12 mouse cellular contexts compared by ENCODE assay signal in the genomic region with DNA sequence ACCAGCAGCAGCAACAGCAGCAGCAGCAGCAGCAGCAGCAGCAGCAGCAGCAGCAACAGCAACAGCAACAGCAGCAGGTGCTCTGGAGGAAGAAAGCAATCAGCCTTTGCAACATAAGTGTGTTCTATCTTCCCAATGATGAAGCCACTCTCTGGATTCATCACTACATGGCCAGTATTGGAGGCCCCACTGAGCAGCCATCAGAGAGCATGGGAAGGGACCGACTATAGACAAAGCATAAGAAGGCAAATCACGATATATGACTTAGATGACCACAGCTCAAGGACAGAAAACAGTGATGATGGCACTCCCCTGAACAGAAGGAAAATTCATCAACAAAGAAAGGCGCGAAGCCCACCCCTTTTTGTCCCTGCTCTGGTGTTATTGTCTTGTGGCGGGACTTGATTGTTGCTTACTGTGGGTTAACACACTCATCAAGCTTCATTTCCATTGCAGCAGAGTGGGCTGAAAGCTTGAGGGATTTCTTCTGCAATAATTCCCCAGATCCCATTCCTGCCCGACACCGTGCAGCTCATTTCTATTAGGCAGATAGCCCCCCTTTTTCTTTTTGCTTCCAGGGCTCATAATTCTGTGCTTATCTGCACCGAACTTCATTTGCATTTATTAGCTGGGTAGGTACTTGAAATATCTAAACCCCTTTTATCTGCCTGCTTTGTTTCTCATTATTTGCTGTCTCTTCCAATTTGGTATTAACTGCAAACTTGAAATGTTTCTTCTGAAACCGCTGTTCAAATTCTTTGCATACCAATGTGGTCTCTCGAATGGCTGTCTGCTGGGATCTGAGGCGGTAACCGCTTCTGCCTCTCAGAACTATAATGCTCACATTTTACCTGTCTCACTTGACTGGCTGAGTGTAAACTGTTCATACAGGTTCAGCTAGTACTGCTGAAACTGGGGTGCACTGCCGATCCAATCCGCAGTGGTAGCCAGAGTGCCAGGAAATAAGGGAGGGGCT.
DNase-seq lines count a peak whose midpoint lies in the region; ATAC-seq and TF ChIP-seq lines count a peak whose summit lies in the region.
"Had no signal": no experiment of that assay in that cellular context is flagged by ENCODE, and none has a peak within 500 bp of the region (broad histone marks: within the 10 kb centered on the region; RNA-seq: fewer than 3 reads in every experiment).

No protein-coding gene starts in this region.

- ATAC-seq in kidney, embryonic 14.5 days (ENCODE audit: low FRiP score, low TSS enrichment): peak; percentile 76; the same call in 1 of the 2 replicates
- peak; percentile 78 for ATAC-seq in forebrain, postnatal 0 days
- peak; percentile 91 for ATAC-seq in midbrain, embryonic 15.5 days (replicated peaks)
- ATAC-seq in liver, embryonic 12.5 days: no peak

- no peaks in the 10 kb centered on the region for H3K4me1 ChIP-seq in kidney, embryonic 14.5 days (ENCODE audit: control insufficient read depth, insufficient read depth, low read length)
- H3K4me1 ChIP-seq in forebrain, postnatal 0 days (ENCODE audit: insufficient read depth): no peaks in the 10 kb centered on the region
- peaks cover 13% of the 10 kb centered on the region for H3K4me1 ChIP-seq in midbrain, embryonic 15.5 days
- no peaks in the 10 kb centered on the region for H3K4me1 ChIP-seq in liver, embryonic 12.5 days

- H3K9me3 ChIP-seq in kidney, embryonic 14.5 days (ENCODE audit: control insufficient read depth, low read length): no peaks in the 10 kb centered on the region
- no peaks in the 10 kb centered on the region for H3K9me3 ChIP-seq in forebrain, postnatal 0 days (ENCODE audit: low read length)
- H3K9me3 ChIP-seq in midbrain, embryonic 15.5 days: no peaks in the 10 kb centered on the region
- H3K9me3 ChIP-seq in liver, embryonic 12.5 days (replicated peaks): no peaks in the 10 kb centered on the region

- no peaks in the 10 kb centered on the region for H3K27me3 ChIP-seq in kidney, embryonic 14.5 days (ENCODE audit: control insufficient read depth, insufficient read depth, low read length)
- no peaks in the 10 kb centered on the region for H3K27me3 ChIP-seq in forebrain, postnatal 0 days (ENCODE audit: insufficient read depth, low read length)
- H3K27me3 ChIP-seq in midbrain, embryonic 15.5 days (replicated peaks): no peaks in the 10 kb centered on the region
- H3K27me3 ChIP-seq in liver, embryonic 12.5 days (replicated peaks): no peaks in the 10 kb centered on the region

- TF ChIP-seq CTCF in forebrain, postnatal 0 days (IDR thresholded peaks at IDR 0.05; ENCODE audit: low read depth): no peak

- 66% methylated on average over 14 of the region's 14 CpGs for WGBS in kidney, embryonic 14.5 days
- 56% methylated on average over 14 of the region's 14 CpGs for WGBS in forebrain, postnatal 0 days
- WGBS in midbrain, embryonic 15.5 days: 38% methylated on average over 14 of the region's 14 CpGs
- WGBS in liver, embryonic 12.5 days (ENCODE audit: insufficient replicate concordance): 76% methylated on average over 14 of the region's 14 CpGs

- H3K4me2 ChIP-seq in kidney, embryonic 14.5 days (replicated peaks; ENCODE audit: low read depth, low read length): no peak overlapping the region
- H3K4me2 ChIP-seq in forebrain, postnatal 0 days (ENCODE audit: low read depth): no peak overlapping the region
- H3K4me2 ChIP-seq in midbrain, embryonic 15.5 days: peak overlapping the region; percentile 31
- H3K4me2 ChIP-seq in liver, embryonic 12.5 days: no peak overlapping the region

- no peak for DNase-seq in kidney, adult 9 months
- DNase-seq in embryo, embryonic 9.5 days (ENCODE audit: extremely low spot score): peak; percentile 15
- peak; percentile 20 for DNase-seq in forebrain, postnatal 0 days
- DNase-seq in spleen, postnatal 10 days (ENCODE audit: low spot score in 2 of 2): no peak
- no peak for DNase-seq in layer of hippocampus, postnatal 25 days (ENCODE audit: extremely low spot score in 1 of 2, low spot score in 1 of 2)
- DNase-seq: adrenal gland, postnatal 14 days; cerebellum, adult 9-11 months; spleen, adult 18-20 months had no signal

- no peak overlapping the region for H3K9ac ChIP-seq in kidney, embryonic 14.5 days (ENCODE audit: low read depth, low read length)
- H3K9ac ChIP-seq in forebrain, postnatal 0 days: no peak overlapping the region
- no peak overlapping the region; the same call in 1 of the 2 replicates for H3K9ac ChIP-seq in midbrain, embryonic 15.5 days
- no peak overlapping the region for H3K9ac ChIP-seq in liver, embryonic 12.5 days
- H3K9ac ChIP-seq: liver, embryonic 14.5 days had no signal

- no peak overlapping the region for H3K4me3 ChIP-seq in kidney, embryonic 14.5 days (ENCODE audit: low read length)
- H3K4me3 ChIP-seq in forebrain, postnatal 0 days (ENCODE audit: low read depth, low read length): no peak overlapping the region
- 0 out of 2 replicates have a peak overlapping the region, but pooled peaks have one; percentile 2 for H3K4me3 ChIP-seq in midbrain, embryonic 15.5 days
- no peak overlapping the region for H3K4me3 ChIP-seq in liver, embryonic 12.5 days

- H3K36me3 ChIP-seq in kidney, embryonic 14.5 days (ENCODE audit: control insufficient read depth, insufficient read depth, low read length): no peaks in the 10 kb centered on the region
- no peaks in the 10 kb centered on the region for H3K36me3 ChIP-seq in forebrain, postnatal 0 days (ENCODE audit: insufficient read depth)
- H3K36me3 ChIP-seq in midbrain, embryonic 15.5 days (replicated peaks): no peaks in the 10 kb centered on the region
- H3K36me3 ChIP-seq in liver, embryonic 12.5 days: no peaks in the 10 kb centered on the region

- H3K27ac ChIP-seq in kidney, embryonic 14.5 days (ENCODE audit: low read depth, low read length): no peak overlapping the region; the same call in 1 of the 2 replicates
- H3K27ac ChIP-seq in forebrain, postnatal 0 days (ENCODE audit: low read depth, low read length): no peak overlapping the region
- peak overlapping the region; percentile 81 for H3K27ac ChIP-seq in midbrain, embryonic 15.5 days
- H3K27ac ChIP-seq in liver, embryonic 12.5 days: no peak overlapping the region
- H3K27ac ChIP-seq: liver, embryonic 14.5 days had no signal

Comparison
In these comparisons a context has a peak if more than half of its experiments do, and no peak if none do; other contexts are left out.
1. DNase-seq: peak in embryo, embryonic 9.5 days (single experiment) and forebrain, postnatal 0 days (single experiment); none in kidney, adult 9 months (single experiment), spleen, postnatal 10 days (0 of 2) and layer of hippocampus, postnatal 25 days (0 of 2).